Mouse (Mus musculus) lung, postnatal 36 days (tissue): ENCODE measurements around the gene Efcab14.

Experiments
- DNase-seq: peaks from one replicate; pipeline ENCODE4 v3.0.0; 2022; ENCODE audit warnings: mixed read lengths

Gene Efcab14

GRCm38 (mm10) chr4:115737551-115738041, at the start of gene Efcab14:
Efcab14 (plus strand) TSS chr4:115737744.
- peak; percentile 99 for DNase-seq

- no peak for DNase-seq
These were observed 36.1 kb upstream of the Efcab14 start for GRCm38 (mm10) chr4:115701468-115701867.

- DNase-seq, result peak; percentile 73
These were observed 33.5 kb upstream of the Efcab14 start for GRCm38 (mm10) chr4:115703927-115704505.

- DNase-seq, result peak; percentile 78
These were observed 28.5 kb upstream of the Efcab14 start for GRCm38 (mm10) chr4:115708974-115709593.

- peak; percentile 94 for DNase-seq
These were observed 27.6 kb upstream of the Efcab14 start for GRCm38 (mm10) chr4:115709792-115710418.

- DNase-seq, result peak; percentile 65
These were observed 8.8 kb upstream of the Efcab14 start for GRCm38 (mm10) chr4:115728721-115729120.

- DNase-seq, result peak; percentile 83
These were observed 5.8 kb upstream of the Efcab14 start for GRCm38 (mm10) chr4:115731588-115732222.

- no peak for DNase-seq
These were observed 5.2 kb upstream of the Efcab14 start for GRCm38 (mm10) chr4:115732223-115732818.

- DNase-seq, result no peak
These were observed 3.8 kb upstream of the Efcab14 start for GRCm38 (mm10) chr4:115733746-115734145.

- DNase-seq, result no peak
These were observed 2.7 kb upstream of the Efcab14 start for GRCm38 (mm10) chr4:115734867-115735266.

- DNase-seq, result no peak
These were observed 989 bp downstream of the Efcab14 start for GRCm38 (mm10) chr4:115738481-115738985.

GRCm38 (mm10) chr4:115742658-115743057, 5.1 kb downstream of the Efcab14 start:
- peak; percentile 8 for DNase-seq

GRCm38 (mm10) chr4:115743096-115743495, 5.6 kb downstream of the Efcab14 start:
- DNase-seq, result no peak

GRCm38 (mm10) chr4:115748181-115748580, 10.6 kb downstream of the Efcab14 start:
- DNase-seq, result no peak

- no peak for DNase-seq
These were observed 11.8 kb downstream of the Efcab14 start for GRCm38 (mm10) chr4:115749336-115749735.

- DNase-seq, result no peak
These were observed 16.6 kb downstream of the Efcab14 start for GRCm38 (mm10) chr4:115754101-115754500.

GRCm38 (mm10) chr4:115754851-115755250, 17.3 kb downstream of the Efcab14 start:
- DNase-seq, result no peak

- DNase-seq, result peak; percentile 78
These were observed 23.7 kb downstream of the Efcab14 start for GRCm38 (mm10) chr4:115761206-115761605.

GRCm38 (mm10) chr4:115764581-115764980, 27.0 kb downstream of the Efcab14 start:
- no peak for DNase-seq

- no peak for DNase-seq
These were observed 30.3 kb downstream of the Efcab14 start for GRCm38 (mm10) chr4:115767647-115768467.

- DNase-seq, result no peak
These were observed 37.5 kb downstream of the Efcab14 start for GRCm38 (mm10) chr4:115775056-115775455.

- DNase-seq, result no peak
These were observed 40.1 kb downstream of the Efcab14 start for GRCm38 (mm10) chr4:115777627-115778026.
